Mouse (Mus musculus): ENCODE measurements around the gene Adrm1. TPM values are rescaled to one million over a fixed set of nuclear protein-coding genes. Genes with fewer than 3 reads are reported as not detected.
A peak's percentile ranks its signal among the peaks of the same experiment; 100 is the strongest.

Gene Adrm1
- polyA plus RNA-seq, 1 experiment from 2014 or later: 159 TPM

GRCm38 (mm10) chr2:180224647-180225043 lies 53.4 kb downstream of the Adrm1 start:
- WGBS: 5% methylated on average over 11 of the region's 13 CpGs
- H3K36me3 ChIP-seq (ENCODE audit: control insufficient read depth, insufficient read depth, low read length): no peaks in the 10 kb centered on the region
- no peaks in the 10 kb centered on the region for H3K9me3 ChIP-seq (ENCODE audit: control insufficient read depth, low read length)

GRCm38 (mm10) chr2:180225044-180225761 lies 53.9 kb downstream of the Adrm1 start:
- peak overlapping the region; percentile 66 for H3K4me3 ChIP-seq (ENCODE audit: low read depth, low read length)
- peak overlapping the region; percentile 46 for H3K9ac ChIP-seq (ENCODE audit: low read length)
- ATAC-seq (replicated peaks; ENCODE audit: low FRiP score, low TSS enrichment, low read depth) (peak; percentile 49), DNase-seq (ENCODE audit: low spot score) (peak; percentile 81)
- 0 out of 2 replicates have a peak, but pooled peaks cover 3% of the 10 kb centered on the region for H3K27me3 ChIP-seq (replicated peaks; ENCODE audit: control insufficient read depth, insufficient read depth, low read length)
- WGBS: under 1% methylated on average over 47 of the region's 55 CpGs
- H3K9me3 ChIP-seq (ENCODE audit: control insufficient read depth, low read length): no peaks in the 10 kb centered on the region
- H3K36me3 ChIP-seq (ENCODE audit: control insufficient read depth, insufficient read depth, low read length): no peaks in the 10 kb centered on the region
- H3K4me1 ChIP-seq (replicated peaks; ENCODE audit: control insufficient read depth, insufficient read depth, low read length): peaks cover 50% of the 10 kb centered on the region
- H3K4me2 ChIP-seq (ENCODE audit: low read length): peak overlapping the region; percentile 96
- peak overlapping the region; percentile 62 for H3K27ac ChIP-seq (ENCODE audit: low read depth)

More at GRCm38 (mm10) chr2:180224647-180225043, 53.4 kb downstream of the Adrm1 start:
- Histone ChIP-seq H3K4me2 (ENCODE audit: low read length) (peak overlapping the region; percentile 96), H3K27me3 (replicated peaks; ENCODE audit: control insufficient read depth, insufficient read depth, low read length) (0 out of 2 replicates have a peak, but pooled peaks cover 3% of the 10 kb centered on the region), H3K27ac (ENCODE audit: low read depth) (peak overlapping the region; percentile 62; the same call in 1 of the 2 replicates), H3K9ac (ENCODE audit: low read length) (peak overlapping the region; percentile 46), H3K4me3 (ENCODE audit: low read depth, low read length) (peak overlapping the region; percentile 66), H3K4me1 (replicated peaks; ENCODE audit: control insufficient read depth, insufficient read depth, low read length) (peaks cover 55% of the 10 kb centered on the region)
- DNase-seq (ENCODE audit: low spot score) (no peak), ATAC-seq (replicated peaks; ENCODE audit: low FRiP score, low TSS enrichment, low read depth) (no peak)

Small RNAs within 50 kb of the gene (microRNA-seq; reads per million reads assigned to microRNA genes)
- gene Mir7005: not detected

Other genes starting within 250 kb of the Adrm1 start
- gene Taf4, start 194.8 kb upstream of the Adrm1 start, polyA plus RNA-seq (2014; fragmentation: Nextera tagmentation; extraction: Ambion mirVana): 5.2 and 5.4 TPM in 2 replicates
- gene Lsm14b, start 146.5 kb upstream of the Adrm1 start, polyA plus RNA-seq (2014; fragmentation: Nextera tagmentation; extraction: Ambion mirVana): 6.2 and 6.3 TPM in 2 replicates
- gene Psma7, start 129.1 kb upstream of the Adrm1 start, polyA plus RNA-seq (2014; fragmentation: Nextera tagmentation; extraction: Ambion mirVana): 612 and 735 TPM in 2 replicates
- 5.0 and 5.4 TPM in 2 replicates for gene Ss18l1, start 129.0 kb upstream of the Adrm1 start, polyA plus RNA-seq (2014; fragmentation: Nextera tagmentation; extraction: Ambion mirVana)
- 24.2 and 27.5 TPM in 2 replicates for gene Mtg2, start 100.9 kb upstream of the Adrm1 start, polyA plus RNA-seq (2014; fragmentation: Nextera tagmentation; extraction: Ambion mirVana)
- gene Hrh3, start 67.0 kb upstream of the Adrm1 start, polyA plus RNA-seq (2014; fragmentation: Nextera tagmentation; extraction: Ambion mirVana): 0.16 and 0.19 TPM in 2 replicates
- 31.2 and 31.4 TPM in 2 replicates for gene Osbpl2, start 52.2 kb upstream of the Adrm1 start, polyA plus RNA-seq (2014; fragmentation: Nextera tagmentation; extraction: Ambion mirVana)
- gene Lama5, start 54.4 kb downstream of the Adrm1 start, polyA plus RNA-seq (2014; fragmentation: Nextera tagmentation; extraction: Ambion mirVana): 63.7 and 65.1 TPM in 2 replicates
- 771 and 871 TPM in 2 replicates for gene Rps21, start 85.9 kb downstream of the Adrm1 start, polyA plus RNA-seq (2014; fragmentation: Nextera tagmentation; extraction: Ambion mirVana)
- gene Cables2, start 102.0 kb downstream of the Adrm1 start, polyA plus RNA-seq (2014; fragmentation: Nextera tagmentation; extraction: Ambion mirVana): 17.1 and 20.3 TPM in 2 replicates
- gene Rbbp8nl, start 118.4 kb downstream of the Adrm1 start, polyA plus RNA-seq (2014; fragmentation: Nextera tagmentation; extraction: Ambion mirVana): 2.5 and 2.7 TPM in 2 replicates
- gene Gata5, start 163.2 kb downstream of the Adrm1 start, polyA plus RNA-seq (2014; fragmentation: Nextera tagmentation; extraction: Ambion mirVana): 7.9 and 8.1 TPM in 2 replicates